Mouse (Mus musculus) embryonic facial prominence, embryonic 12.5 days (tissue): Measurements from ENCODE around the gene Dand5. TPM values are rescaled to one million over a fixed set of nuclear protein-coding genes. Genes with fewer than 3 reads are reported as not detected.
A peak's percentile ranks its signal among the peaks of the same experiment; 100 is the strongest.

ENCODE experiments used
- ATAC-seq: fragments of 200-750 bp; cut with Nextera tagmentation; 2 replicates; pipeline ENCODE4 v1.8.0; 2017; ENCODE audit not compliant: insufficient number of reproducible peaks, insufficient read depth, low FRiP score, low TSS enrichment
- H3K27ac ChIP-seq: fragments of 300-500 bp; sonication (generic); 2 replicates; pipeline ENCODE4 v1.5.1; 2016; ENCODE audit warnings: mild to moderate bottlenecking
- H3K27me3 ChIP-seq: fragments of 300-500 bp; sonication (generic); 2 replicates; pipeline ENCODE4 v1.6.1; 2016; ENCODE audit warnings: mild to moderate bottlenecking, moderate library complexity
- H3K36me3 ChIP-seq: fragments of 300-500 bp; sonication (generic); 2 replicates; pipeline ENCODE4 v1.6.1; 2016; ENCODE audit warnings: mild to moderate bottlenecking
- H3K4me1 ChIP-seq: fragments of 300-500 bp; sonication (generic); 2 replicates; pipeline ENCODE4 v1.6.1; 2016
- H3K4me2 ChIP-seq: fragments of 300-500 bp; sonication (generic); replicated peaks from 2 replicates; pipeline ENCODE4 v1.6.1; 2016; ENCODE audit warnings: mild to moderate bottlenecking, moderate library complexity
- H3K4me3 ChIP-seq: fragments of 300-500 bp; sonication (generic); 2 replicates; pipeline ENCODE4 v1.5.1; 2016; ENCODE audit warnings: mild to moderate bottlenecking
- H3K9ac ChIP-seq: fragments of 300-500 bp; sonication (generic); 2 replicates; pipeline ENCODE4 v1.6.1; 2016; ENCODE audit warnings: mild to moderate bottlenecking, moderate library complexity
- H3K9me3 ChIP-seq: fragments of 300-500 bp; sonication (generic); 2 replicates; pipeline ENCODE4 v1.6.1; 2016; ENCODE audit warnings: mild to moderate bottlenecking, moderate library complexity
- WGBS: fragments of 180-500 bp; shearing (Covaris S2); methylation state at CpG from one replicate; pipeline ENCODE4 v1.1.7; 2016; 5-methylcytosine and 5-hydroxymethylcytosine counted together
- polyA plus RNA-seq: library from polyadenylated mRNA; unstranded; fragments of >200 nt; fragmentation: Nextera tagmentation; extraction: Ambion mirVana; gene quantifications from 2 replicates; pipeline ENCODE4 v1.2.1, GENCODE M21; 2016

The Dand5 gene
- polyA plus RNA-seq, 1 experiment from 2014 or later, result 5.3 TPM

DNA sequence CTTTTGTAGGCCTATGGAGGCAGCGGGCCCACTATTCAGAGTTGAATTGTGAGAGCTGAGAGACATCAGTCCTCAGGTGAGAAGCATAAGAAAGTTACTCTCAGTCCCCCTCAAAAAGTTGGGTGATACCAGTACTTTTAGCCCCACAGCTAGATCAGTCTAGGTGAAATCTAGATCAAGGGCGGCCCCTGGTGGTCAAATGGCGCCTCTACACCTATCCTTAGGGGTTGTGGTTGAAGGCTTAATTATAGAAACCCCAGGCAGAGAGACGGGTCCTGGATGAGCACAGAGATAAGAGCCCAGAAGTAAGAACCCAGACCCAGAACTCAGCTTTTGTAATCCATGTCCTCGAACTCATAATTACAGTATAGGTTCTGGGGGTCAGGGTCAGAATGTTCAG is 9.6 kb downstream of the Dand5 start:
- H3K4me1 ChIP-seq, result peaks cover 16% of the 10 kb centered on the region
- under 1% methylated on average over 5 of the region's 5 CpGs for WGBS
- H3K27ac ChIP-seq, result no peak overlapping the region
- ATAC-seq, result no peak
- H3K27me3 ChIP-seq, result peaks cover 53% of the 10 kb centered on the region
- no peaks in the 10 kb centered on the region for H3K36me3 ChIP-seq
- H3K9ac ChIP-seq, result no peak overlapping the region
- no peak overlapping the region for H3K4me2 ChIP-seq
- H3K9me3 ChIP-seq, result no peaks in the 10 kb centered on the region
- no peak overlapping the region for H3K4me3 ChIP-seq

DNA sequence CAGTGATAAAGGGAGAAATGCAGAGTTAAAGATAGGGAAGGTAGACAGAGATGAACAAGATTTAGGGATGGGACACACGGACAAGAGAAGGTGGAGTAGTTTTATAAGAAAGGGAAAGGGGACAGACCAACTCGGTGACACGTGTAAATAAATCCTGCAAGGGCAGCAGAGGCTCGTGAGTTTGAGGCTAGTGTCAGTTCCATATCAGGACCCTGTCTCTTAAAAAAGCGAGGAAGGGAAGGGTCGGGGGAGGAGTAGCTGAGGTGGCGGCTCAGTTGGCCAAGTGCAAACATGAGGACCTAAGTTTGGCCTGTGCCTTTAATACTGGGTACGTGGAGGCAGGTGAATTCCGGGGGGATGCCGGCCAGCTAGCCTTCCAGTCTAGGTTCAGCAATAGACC is 11.3 kb downstream of the Dand5 start:
- Histone ChIP-seq H3K9ac (0 out of 2 replicates have a peak overlapping the region, but pooled peaks have one; percentile 7), H3K27me3 (peaks cover 63% of the 10 kb centered on the region), H3K9me3 (no peaks in the 10 kb centered on the region), H3K4me3 (peak overlapping the region; percentile 30), H3K36me3 (no peaks in the 10 kb centered on the region), H3K27ac (no peak overlapping the region), H3K4me2 (peak overlapping the region; percentile 57), H3K4me1 (peaks cover 16% of the 10 kb centered on the region)
- WGBS, result 26% methylated on average over 10 of the region's 10 CpGs
- no peak for ATAC-seq

DNA sequence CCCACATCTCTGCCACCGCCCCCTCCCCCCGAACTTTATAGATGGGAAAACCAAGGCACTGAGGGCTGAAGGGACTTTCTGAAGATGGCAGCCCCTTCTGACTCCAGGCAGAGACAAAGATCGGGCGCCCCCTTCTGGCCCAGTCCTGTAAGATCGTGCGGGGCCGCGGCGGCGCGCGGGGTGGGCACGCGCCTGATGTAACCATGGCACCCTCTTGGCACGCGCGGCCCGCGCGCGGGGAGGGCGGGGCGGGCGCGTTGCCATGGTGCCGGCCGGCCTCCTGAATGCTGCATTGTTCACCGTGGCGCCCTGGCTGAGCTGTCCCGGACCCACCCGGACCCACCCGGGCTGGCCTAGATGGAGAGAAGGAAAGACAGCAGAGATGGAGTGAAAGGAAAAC is 11.7 kb downstream of the Dand5 start:
- Histone ChIP-seq H3K4me3 (peak overlapping the region; percentile 30), H3K27ac (no peak overlapping the region), H3K9ac (peak overlapping the region; percentile 7; the same call in 1 of the 2 replicates), H3K9me3 (no peaks in the 10 kb centered on the region), H3K4me1 (peaks cover 16% of the 10 kb centered on the region), H3K36me3 (no peaks in the 10 kb centered on the region), H3K27me3 (peaks cover 63% of the 10 kb centered on the region), H3K4me2 (peak overlapping the region; percentile 57)
- ATAC-seq, result peak; percentile 71; the same call in 1 of the 2 replicates
- WGBS, result under 1% methylated on average over 32 of the region's 32 CpGs

DNA sequence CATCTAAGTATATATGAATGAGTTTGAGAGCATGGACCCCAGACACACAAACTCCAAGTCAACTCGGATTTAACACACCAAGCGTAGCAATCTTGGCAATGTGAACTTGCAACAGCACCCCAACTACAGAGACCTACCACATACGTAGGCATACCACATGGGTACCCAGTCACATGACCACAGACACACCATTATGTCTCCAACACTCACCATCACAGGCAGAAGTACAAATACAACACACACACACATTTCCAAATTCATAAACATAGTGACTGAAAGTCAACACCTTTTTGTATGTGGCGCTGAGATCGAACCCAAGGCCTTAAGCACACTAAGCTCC is 12.7 kb downstream of the Dand5 start:
- WGBS, result 79% methylated on average over 5 of the region's 5 CpGs
- H3K4me2 ChIP-seq, result no peak overlapping the region
- no peaks in the 10 kb centered on the region for H3K9me3 ChIP-seq
- H3K9ac ChIP-seq, result no peak overlapping the region
- H3K27me3 ChIP-seq, result peaks cover 69% of the 10 kb centered on the region
- H3K27ac ChIP-seq, result no peak overlapping the region
- no peak for ATAC-seq
- no peak overlapping the region for H3K4me3 ChIP-seq
- peaks cover 10% of the 10 kb centered on the region; the same call in 1 of the 2 replicates for H3K4me1 ChIP-seq
- H3K36me3 ChIP-seq, result no peaks in the 10 kb centered on the region

DNA sequence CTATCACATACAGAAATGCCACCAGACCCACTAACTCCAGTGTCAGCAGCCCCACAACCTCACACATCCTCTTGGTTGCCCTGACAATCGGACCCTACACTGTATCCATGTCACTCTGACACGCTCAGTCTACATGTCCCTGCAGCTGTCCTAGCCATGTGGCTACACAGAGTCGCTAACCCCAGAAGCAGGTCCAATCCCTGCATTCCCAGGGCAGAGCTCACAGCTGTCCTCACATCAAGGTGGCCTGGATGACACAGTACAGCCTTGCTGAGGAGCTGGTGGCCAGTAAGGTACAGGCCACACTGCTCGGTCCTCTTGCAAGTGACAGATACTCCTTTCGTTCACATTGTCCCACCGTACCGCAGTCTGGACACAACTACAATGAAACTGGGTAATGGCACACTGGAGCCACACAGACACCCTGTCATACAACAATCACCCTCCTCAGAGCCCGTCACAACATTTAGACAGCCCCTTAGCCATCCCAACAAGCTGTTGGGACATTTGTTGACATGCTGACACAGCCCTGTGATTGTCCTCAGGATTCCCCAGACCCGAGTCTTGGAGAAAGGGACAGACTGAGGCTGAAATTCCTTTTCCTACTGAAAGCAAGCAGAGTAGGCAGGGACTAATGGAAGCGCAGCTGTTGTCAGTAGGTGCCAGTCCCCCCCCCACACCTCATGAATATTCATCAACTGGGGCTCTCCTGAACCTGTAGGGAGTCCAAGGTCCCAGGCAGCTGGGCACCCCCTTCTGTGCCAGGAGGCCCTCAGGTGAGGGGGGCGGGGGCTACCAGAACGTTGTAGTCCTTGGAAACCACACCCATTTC is 13.3 kb downstream of the Dand5 start:
- H3K4me1 ChIP-seq, result peaks cover 10% of the 10 kb centered on the region; the same call in 1 of the 2 replicates
- H3K9ac ChIP-seq, result no peak overlapping the region
- H3K27me3 ChIP-seq, result peaks cover 71% of the 10 kb centered on the region
- no peak for ATAC-seq
- no peak overlapping the region for H3K4me2 ChIP-seq
- no peak overlapping the region for H3K4me3 ChIP-seq
- H3K27ac ChIP-seq, result no peak overlapping the region
- no peaks in the 10 kb centered on the region for H3K36me3 ChIP-seq
- no peaks in the 10 kb centered on the region for H3K9me3 ChIP-seq
- WGBS, result 60% methylated on average over 12 of the region's 12 CpGs

DNA sequence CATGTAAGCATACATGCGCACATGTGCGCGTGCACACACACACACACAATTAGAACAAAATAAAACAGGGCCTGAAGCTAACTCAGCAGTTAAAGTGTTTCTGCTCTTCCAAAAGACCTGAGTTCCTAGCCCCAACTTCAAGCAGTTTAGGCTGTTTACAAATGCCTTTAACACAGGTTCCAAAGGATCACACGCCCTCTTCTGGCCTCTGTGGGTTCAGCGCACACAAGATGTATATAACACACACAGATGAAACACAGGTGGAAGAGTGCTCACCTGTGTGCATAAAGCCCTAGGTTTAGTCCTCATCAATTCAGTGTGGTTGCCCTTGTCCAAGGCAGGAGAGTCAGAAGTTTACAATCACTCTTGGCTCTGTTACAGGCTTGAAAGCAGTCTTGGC is 16.6 kb downstream of the Dand5 start:
- WGBS, result 96% methylated on average over 5 of the region's 5 CpGs
- H3K9ac ChIP-seq, result no peak overlapping the region
- peaks cover 12% of the 10 kb centered on the region for H3K4me1 ChIP-seq
- H3K27me3 ChIP-seq, result peaks cover 78% of the 10 kb centered on the region
- H3K4me2 ChIP-seq, result no peak overlapping the region
- H3K4me3 ChIP-seq, result no peak overlapping the region
- no peaks in the 10 kb centered on the region for H3K36me3 ChIP-seq
- no peak overlapping the region for H3K27ac ChIP-seq
- H3K9me3 ChIP-seq, result no peaks in the 10 kb centered on the region
- ATAC-seq, result no peak

DNA sequence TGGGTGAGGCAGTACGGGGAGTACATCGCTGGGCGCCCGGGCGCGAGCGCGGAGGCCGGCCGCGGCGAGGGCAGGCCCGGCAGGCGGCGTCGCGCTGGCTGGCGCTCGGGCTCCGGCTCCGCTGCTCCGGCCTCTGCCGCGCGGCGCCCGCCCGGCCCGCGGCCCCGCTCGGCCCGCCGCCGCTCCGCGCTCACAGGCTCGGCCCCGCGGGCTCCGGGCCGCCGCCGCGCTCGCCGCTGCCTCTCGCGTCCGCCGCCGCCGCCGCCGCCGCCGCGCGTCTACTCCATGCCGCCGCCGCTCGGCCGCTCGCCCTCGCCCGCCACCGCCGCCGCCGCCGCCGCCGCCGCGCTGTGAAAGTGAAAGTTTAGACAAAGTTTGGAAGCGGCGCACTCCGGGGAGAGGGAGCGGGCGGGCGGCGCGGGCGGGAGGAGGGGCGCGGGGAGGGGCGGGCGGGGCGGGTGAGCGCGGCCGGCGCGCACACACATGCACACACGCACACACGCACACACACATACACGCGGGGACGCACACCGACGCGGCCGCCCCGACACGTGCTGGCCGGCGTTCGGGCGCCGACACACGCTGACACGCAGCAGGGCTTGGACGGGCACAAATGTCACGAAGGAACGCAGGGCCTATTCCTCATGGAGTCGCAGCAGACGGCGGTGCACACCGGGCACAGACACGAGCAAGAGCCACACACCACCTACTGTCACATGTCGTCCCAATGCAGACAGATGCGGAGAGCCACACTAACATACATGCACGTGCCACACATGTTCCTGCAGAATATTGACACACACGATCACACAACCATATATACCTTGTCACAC is 22.4 kb downstream of the Dand5 start, which contains the start of gene Nfix:
Nfix (minus strand) TSS at position 346 of the 833 bp plus-strand sequence.
- H3K9ac ChIP-seq, result peak within 1 kb of the TSS; percentile 94
- H3K27me3 ChIP-seq, result peaks cover 89% of the 10 kb centered on the region
- peak within 1 kb of the TSS; percentile 67 for H3K4me2 ChIP-seq
- peaks cover 25% of the 10 kb centered on the region for H3K4me1 ChIP-seq
- WGBS, result 4% methylated on average over 33 of the region's 125 CpGs
- ATAC-seq, result no peak
- H3K27ac ChIP-seq, result peak within 1 kb of the TSS; percentile 71
- H3K4me3 ChIP-seq, result peak within 1 kb of the TSS; percentile 67
- peaks cover 13% of the 10 kb centered on the region for H3K36me3 ChIP-seq
- no peaks in the 10 kb centered on the region for H3K9me3 ChIP-seq

DNA sequence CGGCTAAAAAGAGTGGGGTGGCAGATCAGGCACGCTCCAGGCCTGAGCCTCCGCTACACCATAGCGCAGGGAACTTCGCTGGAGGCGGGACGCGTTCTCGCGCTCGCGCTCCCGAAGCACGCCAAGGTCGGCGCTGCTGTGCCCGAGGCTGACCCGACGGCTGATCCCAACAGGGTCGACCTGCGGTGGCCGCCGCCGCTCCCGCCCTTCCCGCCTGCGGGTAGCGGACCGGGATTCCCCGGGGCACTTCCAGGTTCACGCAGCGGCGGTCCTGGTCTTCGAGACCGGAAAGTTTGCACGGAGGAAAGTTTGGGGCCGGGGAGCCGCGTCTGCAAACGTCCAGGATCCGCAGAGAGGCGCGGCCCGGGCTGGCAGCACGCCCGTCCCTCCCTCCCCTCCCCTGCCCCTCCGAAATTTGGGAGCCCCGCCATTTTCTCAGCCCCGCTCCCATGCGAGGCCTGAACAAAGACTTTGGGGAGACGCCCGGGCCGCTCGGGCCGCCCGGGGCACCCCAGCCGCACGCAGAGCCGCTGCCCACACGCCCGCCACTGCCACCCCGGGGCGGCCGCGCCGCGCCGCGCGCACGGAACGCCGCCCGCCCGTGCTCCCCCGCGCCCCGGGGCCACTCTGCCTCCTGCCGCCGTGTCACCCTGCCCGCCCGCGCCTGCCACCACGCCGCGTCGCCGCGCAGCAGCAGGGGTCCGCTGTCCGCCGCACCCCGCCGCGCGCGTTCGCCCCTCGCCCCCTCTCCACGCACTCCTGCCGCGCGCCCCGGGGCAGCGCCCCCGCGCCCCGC is 23.3 kb downstream of the Dand5 start:
- Histone ChIP-seq H3K9ac (peak overlapping the region; percentile 94), H3K4me1 (peaks cover 31% of the 10 kb centered on the region), H3K27me3 (peaks cover 89% of the 10 kb centered on the region), H3K4me3 (peak overlapping the region; percentile 67), H3K27ac (peak overlapping the region; percentile 71), H3K4me2 (peak overlapping the region; percentile 67), H3K9me3 (no peaks in the 10 kb centered on the region), H3K36me3 (peaks cover 13% of the 10 kb centered on the region)
- ATAC-seq, result no peak
- under 1% methylated on average over 86 of the region's 108 CpGs for WGBS

DNA sequence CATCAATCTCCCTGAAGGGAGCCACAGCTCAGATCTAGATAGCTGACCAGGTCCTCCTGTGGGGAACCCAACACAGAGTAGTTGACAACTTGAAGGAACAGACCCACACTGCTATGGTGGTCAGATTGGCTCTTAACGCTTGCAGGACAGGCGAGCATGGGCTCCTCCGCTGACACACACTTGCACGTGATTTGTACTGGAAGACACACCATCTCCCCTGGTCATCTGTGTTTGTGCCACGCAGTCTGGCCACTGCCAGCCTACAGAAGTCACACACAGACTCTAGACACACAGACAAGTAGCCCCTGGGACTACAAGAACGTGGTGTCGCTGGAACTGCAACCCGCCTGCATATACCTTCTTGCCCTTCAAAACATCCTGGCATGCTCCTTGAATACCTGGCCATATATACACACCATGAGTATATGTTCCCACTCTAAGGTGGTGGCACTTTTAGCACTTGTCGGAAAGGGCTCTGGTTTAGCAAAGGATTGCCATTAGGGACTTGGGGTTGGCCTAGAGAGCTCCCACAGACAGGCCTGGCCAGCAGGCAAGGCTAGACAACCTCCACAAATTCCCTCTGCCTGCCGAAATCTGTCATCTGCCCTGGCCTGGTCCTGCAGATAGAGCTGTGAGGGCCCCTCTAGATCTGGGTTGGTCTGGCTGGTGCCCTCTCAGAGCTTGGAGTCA is 24.0 kb downstream of the Dand5 start:
- no peak overlapping the region for H3K27ac ChIP-seq

DNA sequence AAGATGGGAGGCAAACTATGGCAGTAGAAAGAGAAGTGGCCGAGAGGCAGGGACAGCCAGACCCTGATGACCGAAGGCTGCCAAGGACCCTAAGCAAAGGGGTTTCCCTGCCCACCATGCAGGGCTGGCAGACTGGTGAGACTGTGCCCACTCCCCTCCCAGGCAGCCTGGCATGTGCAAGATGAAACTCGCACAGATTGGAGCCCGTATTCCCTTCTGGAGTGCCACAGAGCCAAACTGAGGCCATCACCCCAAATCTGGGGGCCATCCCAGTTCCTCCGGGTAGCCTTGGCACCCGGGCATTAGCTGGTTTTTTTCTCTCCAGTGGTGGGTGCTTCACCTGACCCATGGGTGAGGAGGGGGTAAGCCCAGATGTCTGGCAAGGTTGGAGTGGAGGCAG is 24.7 kb downstream of the Dand5 start:
- H3K4me1 ChIP-seq, result peaks cover 32% of the 10 kb centered on the region
- WGBS, result 77% methylated on average over 6 of the region's 6 CpGs
- no peaks in the 10 kb centered on the region for H3K9me3 ChIP-seq
- no peak for ATAC-seq
- H3K36me3 ChIP-seq, result peaks cover 13% of the 10 kb centered on the region
- no peak overlapping the region for H3K27ac ChIP-seq
- H3K27me3 ChIP-seq, result peaks cover 90% of the 10 kb centered on the region
- H3K9ac ChIP-seq, result no peak overlapping the region
- peak overlapping the region; percentile 67 for H3K4me2 ChIP-seq
- peak overlapping the region; percentile 67; the same call in 1 of the 2 replicates for H3K4me3 ChIP-seq

More for the DNA sequence above, 24.0 kb downstream of the Dand5 start:
- H3K4me2 ChIP-seq, result peak overlapping the region; percentile 67
- H3K4me3 ChIP-seq, result peak overlapping the region; percentile 67
- H3K36me3 ChIP-seq, result peaks cover 13% of the 10 kb centered on the region
- H3K9ac ChIP-seq, result peak overlapping the region; percentile 94
- H3K4me1 ChIP-seq, result peaks cover 37% of the 10 kb centered on the region
- no peaks in the 10 kb centered on the region for H3K9me3 ChIP-seq
- ATAC-seq, result no peak
- peaks cover 89% of the 10 kb centered on the region for H3K27me3 ChIP-seq
- 34% methylated on average over 10 of the region's 10 CpGs for WGBS
